Mouse (Mus musculus) forebrain, embryonic 10.5 days (tissue): ENCODE measurements at regions not wholly inside any gene's neighbourhood (a gene's known extent, or its start where the extent isn't known, plus 50 kb on each side); places are given as distances from the start of the nearest gene placed in this dataset.

Source experiments
- DNase-seq: peaks from one replicate; pipeline ENCODE4 v3.0.0-alpha.2; 2017; ENCODE audit warnings: low spot score; ENCODE audit errors: extremely low spot score
- H3K27ac ChIP-seq: fragments of 300-500 bp; sonication (generic); 2 replicates; pipeline ENCODE4 v1.5.1; 2016; ENCODE audit warnings: mild to moderate bottlenecking
- H3K27me3 ChIP-seq: fragments of 300-500 bp; sonication (generic); 2 replicates; pipeline ENCODE4 v1.6.1; 2016; ENCODE audit warnings: mild to moderate bottlenecking; ENCODE audit not compliant: poor library complexity, severe bottlenecking
- H3K36me3 ChIP-seq: fragments of 300-500 bp; sonication (generic); replicated peaks from 2 replicates; pipeline ENCODE4 v1.6.1; 2016; ENCODE audit warnings: mild to moderate bottlenecking, moderate library complexity
- H3K4me1 ChIP-seq: fragments of 300-500 bp; sonication (generic); 2 replicates; pipeline ENCODE4 v1.6.1; 2016
- H3K4me3 ChIP-seq: fragments of 300-500 bp; sonication (generic); 2 replicates; pipeline ENCODE4 v1.5.1; 2016; ENCODE audit warnings: mild to moderate bottlenecking, moderate library complexity
- H3K9me3 ChIP-seq: fragments of 300-500 bp; sonication (generic); 2 replicates; pipeline ENCODE4 v1.6.1; 2016; ENCODE audit warnings: mild to moderate bottlenecking, moderate library complexity
- WGBS: fragments of 180-500 bp; shearing (Covaris S2); methylation state at CpG from one replicate; pipeline ENCODE4 v1.1.7; 2016; 5-methylcytosine and 5-hydroxymethylcytosine counted together

DNA sequence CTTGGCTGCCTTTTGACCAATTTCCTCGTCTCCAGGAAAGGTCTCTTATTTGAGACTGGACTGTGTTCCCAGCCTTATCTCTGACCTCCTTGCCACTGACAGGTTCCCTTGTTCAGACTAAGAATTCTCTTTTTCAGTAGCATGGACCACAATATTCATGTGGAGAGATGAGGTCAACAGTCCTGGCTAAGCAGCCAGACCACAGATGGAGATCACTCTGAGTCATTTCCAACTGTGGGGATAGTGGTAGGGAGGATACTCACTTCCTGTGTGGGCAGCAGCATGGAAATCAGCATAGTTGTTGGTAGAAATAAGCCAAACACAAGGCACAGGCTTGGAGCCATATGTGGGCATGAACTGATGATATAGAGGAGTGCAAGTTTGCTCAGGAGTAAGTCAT lies 52.9 kb upstream of the Slc24a5 start:
- no peaks in the 10 kb centered on the region for H3K4me1 ChIP-seq
- 84% methylated on average over 1 of the region's 1 CpGs for WGBS
- H3K36me3 ChIP-seq = no peaks in the 10 kb centered on the region
- H3K4me3 ChIP-seq = no peak overlapping the region
- no peak overlapping the region for H3K27ac ChIP-seq
- no peak for DNase-seq
- no peaks in the 10 kb centered on the region for H3K27me3 ChIP-seq
- no peaks in the 10 kb centered on the region for H3K9me3 ChIP-seq

DNA sequence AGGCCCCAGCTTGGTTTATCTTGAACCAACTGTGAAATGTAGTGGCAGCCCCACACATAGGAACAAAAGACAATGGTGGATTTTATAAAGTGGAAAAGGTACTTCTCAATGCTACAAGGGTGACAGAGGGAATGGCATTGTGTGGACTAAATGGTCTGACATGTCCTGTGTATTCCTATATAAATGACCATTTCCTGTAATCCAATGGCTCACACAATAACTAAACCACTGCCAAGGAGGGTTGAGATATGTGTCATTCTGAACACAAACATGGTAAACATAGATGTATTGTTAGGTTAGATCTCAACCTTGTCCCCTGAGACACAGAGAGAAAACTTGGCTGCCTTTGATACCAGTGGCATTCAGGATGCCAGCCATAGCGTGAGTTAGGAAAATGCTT lies 51.0 kb upstream of the Slc24a5 start:
- 87% methylated on average over 1 of the region's 1 CpGs for WGBS
- H3K4me1 ChIP-seq = no peaks in the 10 kb centered on the region
- no peaks in the 10 kb centered on the region for H3K36me3 ChIP-seq
- no peaks in the 10 kb centered on the region for H3K27me3 ChIP-seq
- no peaks in the 10 kb centered on the region for H3K9me3 ChIP-seq
- H3K27ac ChIP-seq = no peak overlapping the region
- DNase-seq = no peak
- H3K4me3 ChIP-seq = no peak overlapping the region
